Mouse (Mus musculus): Measurements from ENCODE around the gene Vmn1r26.
"Not testable (repeated sequence)": the region's sequence is repeated elsewhere in the genome, so short reads cannot be mapped to it uniquely, and the experiment has no call there.

Gene Vmn1r26

GRCm38 (mm10) chr6:58015059-58015458 is at the start of gene Vmn1r26:
Gene Vmn1r26 (minus strand): TSS chr6:58015159.
- DNase-seq (ENCODE audit: low spot score): no peak

GRCm38 (mm10) chr6:58044025-58044424 is 29.1 kb upstream of the Vmn1r26 start:
- no peak for DNase-seq (ENCODE audit: low spot score)

- not testable (repeated sequence) for DNase-seq (ENCODE audit: low spot score)
Observed at GRCm38 (mm10) chr6:58017478-58017877, 2.5 kb upstream of the Vmn1r26 start.

- no peak for DNase-seq (ENCODE audit: low spot score)
Observed at GRCm38 (mm10) chr6:57980710-57981109, 34.2 kb downstream of the Vmn1r26 start, which contains the start of gene Vmn1r25. Gene Vmn1r25 (minus strand): TSS chr6:57980810.

- not testable (repeated sequence) for DNase-seq (ENCODE audit: low spot score)
Observed at GRCm38 (mm10) chr6:57961403-57961802, 53.6 kb downstream of the Vmn1r26 start, which contains the start of gene Vmn1r24. Gene Vmn1r24 (minus strand): TSS chr6:57961503.
